Mouse (Mus musculus) embryonic facial prominence, embryonic 15.5 days (tissue): ENCODE data around the gene Slc39a12. TPM values are rescaled to one million over a fixed set of nuclear protein-coding genes. Genes with fewer than 3 reads are reported as not detected.

Experiments
- ATAC-seq: fragments of 200-750 bp; cut with Nextera tagmentation; 2 replicates; pipeline ENCODE4 v1.8.0; 2017; ENCODE audit warnings: low read depth, moderate TSS enrichment; ENCODE audit not compliant: insufficient number of reproducible peaks, low FRiP score, low TSS enrichment
- H3K27ac ChIP-seq: fragments of 300-500 bp; sonication (generic); replicated peaks from 2 replicates; pipeline ENCODE4 v1.5.1; 2015; ENCODE audit warnings: mild to moderate bottlenecking, inconsistent platforms
- H3K27me3 ChIP-seq: fragments of 300-500 bp; sonication (generic); 2 replicates; pipeline ENCODE4 v1.6.1; 2015; ENCODE audit warnings: inconsistent platforms
- H3K36me3 ChIP-seq: fragments of 300-500 bp; sonication (generic); 2 replicates; pipeline ENCODE4 v1.6.1; 2015; ENCODE audit warnings: mild to moderate bottlenecking, inconsistent platforms
- H3K4me1 ChIP-seq: fragments of 300-500 bp; sonication (generic); 2 replicates; pipeline ENCODE4 v1.6.1; 2015; ENCODE audit warnings: inconsistent platforms
- H3K4me2 ChIP-seq: fragments of 300-500 bp; sonication (generic); replicated peaks from 2 replicates; pipeline ENCODE4 v1.6.1; 2015; ENCODE audit warnings: mild to moderate bottlenecking, inconsistent platforms
- H3K4me3 ChIP-seq: fragments of 300-500 bp; sonication (generic); replicated peaks from 2 replicates; pipeline ENCODE4 v1.5.1; 2015; ENCODE audit warnings: mild to moderate bottlenecking, inconsistent platforms
- H3K9ac ChIP-seq: fragments of 300-500 bp; sonication (generic); 2 replicates; pipeline ENCODE4 v1.6.1; 2015; ENCODE audit warnings: inconsistent platforms
- H3K9me3 ChIP-seq: fragments of 300-500 bp; sonication (generic); replicated peaks from 2 replicates; pipeline ENCODE4 v1.6.1; 2016; ENCODE audit warnings: inconsistent platforms
- WGBS: fragments of 180-500 bp; shearing (Covaris S2); methylation state at CpG from one replicate; pipeline ENCODE4 v1.1.7; 2015; 5-methylcytosine and 5-hydroxymethylcytosine counted together
- polyA plus RNA-seq: library from polyadenylated mRNA; unstranded; fragments of >200 nt; fragmentation: Nextera tagmentation; extraction: Ambion mirVana; gene quantifications from 2 replicates; pipeline ENCODE4 v1.2.1, GENCODE M21; 2015

Gene Slc39a12
- polyA plus RNA-seq, 1 experiment from 2014 or later: 0.12 TPM

GRCm38 (mm10) chr2:14494132-14494531, 106.0 kb downstream of the Slc39a12 start:
- 45% methylated on average over 5 of the region's 5 CpGs for WGBS
- H3K36me3 ChIP-seq: no peaks in the 10 kb centered on the region
- H3K27ac ChIP-seq: no peak overlapping the region
- H3K9ac ChIP-seq: no peak overlapping the region
- ATAC-seq: no peak
- no peak overlapping the region for H3K4me2 ChIP-seq
- H3K4me3 ChIP-seq: no peak overlapping the region
- H3K27me3 ChIP-seq: no peaks in the 10 kb centered on the region
- no peaks in the 10 kb centered on the region for H3K4me1 ChIP-seq
- H3K9me3 ChIP-seq: no peaks in the 10 kb centered on the region

- Histone ChIP-seq H3K4me3 (no peak overlapping the region), H3K36me3 (no peaks in the 10 kb centered on the region), H3K9me3 (no peaks in the 10 kb centered on the region), H3K9ac (no peak overlapping the region), H3K4me2 (no peak overlapping the region), H3K4me1 (no peaks in the 10 kb centered on the region), H3K27ac (no peak overlapping the region), H3K27me3 (no peaks in the 10 kb centered on the region)
- no peak for ATAC-seq
- WGBS: 76% methylated on average over 2 of the region's 2 CpGs
These were observed 108.0 kb downstream of the Slc39a12 start for GRCm38 (mm10) chr2:14496150-14496549.

GRCm38 (mm10) chr2:14502482-14502881, 114.4 kb downstream of the Slc39a12 start:
- ATAC-seq: no peak
- 41% methylated on average over 3 of the region's 3 CpGs for WGBS

GRCm38 (mm10) chr2:14518237-14518636, 130.1 kb downstream of the Slc39a12 start:
- no peak overlapping the region for H3K27ac ChIP-seq
- WGBS: 52% methylated on average over 5 of the region's 5 CpGs
- H3K4me1 ChIP-seq: no peaks in the 10 kb centered on the region
- no peaks in the 10 kb centered on the region for H3K27me3 ChIP-seq
- no peak overlapping the region for H3K4me2 ChIP-seq
- H3K4me3 ChIP-seq: no peak overlapping the region
- H3K36me3 ChIP-seq: no peaks in the 10 kb centered on the region
- H3K9ac ChIP-seq: no peak overlapping the region
- H3K9me3 ChIP-seq: no peaks in the 10 kb centered on the region; the same call in 1 of the 2 replicates
- ATAC-seq: no peak

More at GRCm38 (mm10) chr2:14502482-14502881, 114.4 kb downstream of the Slc39a12 start:
- H3K9me3 ChIP-seq: no peaks in the 10 kb centered on the region
- H3K4me2 ChIP-seq: no peak overlapping the region
- H3K4me3 ChIP-seq: no peak overlapping the region
- H3K4me1 ChIP-seq: no peaks in the 10 kb centered on the region
- no peaks in the 10 kb centered on the region for H3K27me3 ChIP-seq
- no peak overlapping the region for H3K9ac ChIP-seq
- H3K36me3 ChIP-seq: no peaks in the 10 kb centered on the region
- H3K27ac ChIP-seq: no peak overlapping the region

- no peak overlapping the region for H3K4me2 ChIP-seq
- H3K27ac ChIP-seq: no peak overlapping the region
- H3K9me3 ChIP-seq: no peaks in the 10 kb centered on the region
- no peak overlapping the region for H3K4me3 ChIP-seq
- ATAC-seq: no peak
- WGBS: 75% methylated on average over 3 of the region's 3 CpGs
- no peaks in the 10 kb centered on the region for H3K4me1 ChIP-seq
- no peak overlapping the region for H3K9ac ChIP-seq
- no peaks in the 10 kb centered on the region for H3K27me3 ChIP-seq
- H3K36me3 ChIP-seq: no peaks in the 10 kb centered on the region
These were observed 146.4 kb downstream of the Slc39a12 start for GRCm38 (mm10) chr2:14534325-14535077.

GRCm38 (mm10) chr2:14535246-14535671, 147.1 kb downstream of the Slc39a12 start:
- H3K4me2 ChIP-seq: no peak overlapping the region
- ATAC-seq: no peak
- 51% methylated on average over 3 of the region's 3 CpGs for WGBS

GRCm38 (mm10) chr2:14537781-14538180, 149.7 kb downstream of the Slc39a12 start:
- no peaks in the 10 kb centered on the region for H3K9me3 ChIP-seq
- no peak overlapping the region for H3K27ac ChIP-seq
- no peaks in the 10 kb centered on the region for H3K27me3 ChIP-seq
- no peak overlapping the region for H3K4me3 ChIP-seq
- H3K9ac ChIP-seq: no peak overlapping the region
- WGBS: 54% methylated on average over 3 of the region's 3 CpGs
- no peaks in the 10 kb centered on the region for H3K4me1 ChIP-seq
- no peaks in the 10 kb centered on the region for H3K36me3 ChIP-seq
- no peak for ATAC-seq
- no peak overlapping the region for H3K4me2 ChIP-seq

More at GRCm38 (mm10) chr2:14535246-14535671, 147.1 kb downstream of the Slc39a12 start:
- no peak overlapping the region for H3K4me3 ChIP-seq
- no peaks in the 10 kb centered on the region for H3K27me3 ChIP-seq
- no peaks in the 10 kb centered on the region for H3K36me3 ChIP-seq
- no peak overlapping the region for H3K27ac ChIP-seq
- H3K4me1 ChIP-seq: no peaks in the 10 kb centered on the region
- no peaks in the 10 kb centered on the region for H3K9me3 ChIP-seq
- no peak overlapping the region for H3K9ac ChIP-seq

GRCm38 (mm10) chr2:14543355-14543754, 155.2 kb downstream of the Slc39a12 start:
- ATAC-seq: no peak
- WGBS: 49% methylated on average over 3 of the region's 3 CpGs
- Histone ChIP-seq H3K4me3 (no peak overlapping the region), H3K4me1 (no peaks in the 10 kb centered on the region), H3K4me2 (no peak overlapping the region), H3K27ac (no peak overlapping the region), H3K9me3 (no peaks in the 10 kb centered on the region), H3K36me3 (no peaks in the 10 kb centered on the region), H3K9ac (no peak overlapping the region), H3K27me3 (no peaks in the 10 kb centered on the region)

- ATAC-seq: no peak
- H3K4me3 ChIP-seq: no peak overlapping the region
- no peak overlapping the region for H3K4me2 ChIP-seq
- H3K9ac ChIP-seq: no peak overlapping the region
- no peaks in the 10 kb centered on the region for H3K27me3 ChIP-seq
- no peaks in the 10 kb centered on the region for H3K9me3 ChIP-seq
- 74% methylated on average over 2 of the region's 2 CpGs for WGBS
- H3K4me1 ChIP-seq: no peaks in the 10 kb centered on the region
- H3K36me3 ChIP-seq: no peaks in the 10 kb centered on the region
- H3K27ac ChIP-seq: no peak overlapping the region
These were observed 155.7 kb downstream of the Slc39a12 start for GRCm38 (mm10) chr2:14543773-14544172.

Other genes with a start within 250 kb of the Slc39a12 start
- 0.04 TPM in 1 of 2 replicates, not detected in the other for gene Tmem236, start 213.8 kb upstream of the Slc39a12 start, polyA plus RNA-seq
- gene Mrc1, start 158.9 kb upstream of the Slc39a12 start, polyA plus RNA-seq: 13.5 and 14.2 TPM in 2 replicates
- gene Cacnb2, start 214.8 kb downstream of the Slc39a12 start, polyA plus RNA-seq: 1.4 and 1.6 TPM in 2 replicates